Mouse (Mus musculus) CH12.LX (cell line): ENCODE data around the gene March1. TPM values are rescaled to one million over a fixed set of nuclear protein-coding genes. Genes with fewer than 3 reads are reported as not detected.

Source experiments
- DNase-seq: peaks from one replicate; pipeline ENCODE4 v3.0.0-alpha.2; 2013; ENCODE audit errors: extremely low read depth
- H3K27ac ChIP-seq: 2 replicates; pipeline ENCODE4 v1.5.1; 2012; ENCODE audit warnings: low read depth, mild to moderate bottlenecking, control low read depth, moderate library complexity; ENCODE audit not compliant: insufficient read depth
- H3K27me3 ChIP-seq: replicated peaks from 2 replicates; pipeline ENCODE3; 2012; ENCODE audit warnings: inconsistent platforms
- H3K36me3 ChIP-seq, 2 experiments: replicated peaks in 1 of 2; 2 replicates each; pipeline versions ENCODE3 to v1.6.1; 2012; ENCODE audit warnings: inconsistent platforms in 1 of 2, low read length in 1 of 2, mild to moderate bottlenecking in 1 of 2, mixed read lengths in 1 of 2, moderate library complexity in 1 of 2; ENCODE audit not compliant: control insufficient read depth in 1 of 2, insufficient read depth in 1 of 2
- H3K4me1 ChIP-seq, 2 experiments: 2 replicates each; pipeline ENCODE4 v1.6.1; 2012; ENCODE audit warnings: inconsistent platforms in 1 of 2, moderate library complexity in 1 of 2; ENCODE audit not compliant: insufficient read depth in 2 of 2, control insufficient read depth in 1 of 2
- H3K4me2 ChIP-seq: 2 replicates; pipeline ENCODE4 v1.6.1; 2012; ENCODE audit warnings: low read depth, mild to moderate bottlenecking, control low read depth; ENCODE audit not compliant: poor library complexity, insufficient read depth, severe bottlenecking
- H3K4me3 ChIP-seq, 3 experiments: fragments of 150-350 bp in 1 of 3; sonication (generic) in 1 of 3; replicated peaks in 1 of 3; 2 replicates each; pipeline versions ENCODE3 to v1.5.1; 2011 to 2012; ENCODE audit warnings: low read depth in 2 of 3, low read length in 2 of 3, mild to moderate bottlenecking in 2 of 3, moderate library complexity in 2 of 3, control low read depth in 1 of 3, improper control_type of control experiment in 1 of 3, inconsistent platforms in 1 of 3, mixed read lengths in 1 of 3; ENCODE audit not compliant: poor library complexity in 1 of 3
- H3K79me2 ChIP-seq: replicated peaks from 2 replicates; pipeline ENCODE4 v1.6.1; 2012; ENCODE audit warnings: mild to moderate bottlenecking, moderate library complexity; ENCODE audit not compliant: control insufficient read depth, poor library complexity, insufficient read depth, severe bottlenecking; ENCODE audit errors: extremely low read depth
- H3K9ac ChIP-seq: 2 replicates; pipeline ENCODE4 v1.6.1; 2012; ENCODE audit warnings: low read depth, mild to moderate bottlenecking, control low read depth, moderate library complexity; ENCODE audit not compliant: insufficient read depth
- H3K9me3 ChIP-seq: replicated peaks from 2 replicates; pipeline ENCODE3; 2012; ENCODE audit warnings: low read length, inconsistent platforms, mixed read lengths
- BHLHE40 ChIP-seq: IDR thresholded peaks from 2 replicates; pipeline ENCODE4 v1.6.1; 2011; ENCODE audit warnings: mild to moderate bottlenecking, low read depth, low read length, improper control_type of control experiment
- E2F4 ChIP-seq: IDR thresholded peaks from 2 replicates; pipeline ENCODE4 v1.6.1; 2011; ENCODE audit warnings: low read depth, low read length, improper control_type of control experiment; ENCODE audit not compliant: insufficient replicate concordance
- ELF1 ChIP-seq: IDR thresholded peaks from 2 replicates; pipeline ENCODE4 v1.6.1; 2014; ENCODE audit warnings: low read depth, mild to moderate bottlenecking, inconsistent platforms, low read length, improper control_type of control experiment
- EP300 ChIP-seq: IDR thresholded peaks from 2 replicates; pipeline ENCODE4 v1.6.1; 2011; ENCODE audit warnings: low read length, improper control_type of control experiment
- JUN ChIP-seq: IDR thresholded peaks from 2 replicates; pipeline ENCODE4 v1.6.1; 2011; ENCODE audit warnings: low read depth, mild to moderate bottlenecking, low read length, improper control_type of control experiment, moderate library complexity; ENCODE audit not compliant: insufficient read depth
- KAT2A ChIP-seq: IDR thresholded peaks from 2 replicates; pipeline ENCODE4 v1.6.1; 2012; ENCODE audit warnings: low read length, improper control_type of control experiment, inconsistent platforms; ENCODE audit not compliant: insufficient replicate concordance
- MAX ChIP-seq: IDR thresholded peaks from 2 replicates; pipeline ENCODE4 v1.6.1; 2011; ENCODE audit warnings: low read length, improper control_type of control experiment
- MAZ ChIP-seq: IDR thresholded peaks from 2 replicates; pipeline ENCODE4 v1.6.1; 2012; ENCODE audit warnings: low read depth, mild to moderate bottlenecking, inconsistent platforms, low read length, improper control_type of control experiment, moderate library complexity
- MEF2A ChIP-seq: IDR thresholded peaks from 2 replicates; pipeline ENCODE4 v1.6.1; 2014; ENCODE audit warnings: low read depth, mild to moderate bottlenecking, inconsistent platforms, low read length, improper control_type of control experiment, borderline replicate concordance
- MXI1 ChIP-seq: IDR thresholded peaks from 2 replicates; pipeline ENCODE4 v1.6.1; 2011; ENCODE audit warnings: mild to moderate bottlenecking, low read depth, low read length, improper control_type of control experiment
- MYC ChIP-seq: IDR thresholded peaks from 2 replicates; pipeline ENCODE4 v1.6.1; 2011; ENCODE audit warnings: low read depth, mild to moderate bottlenecking, improper control_type of control experiment, low read length
- NRF1 ChIP-seq: IDR thresholded peaks from 2 replicates; pipeline ENCODE4 v1.6.1; 2014; ENCODE audit warnings: low read depth, mild to moderate bottlenecking, inconsistent platforms, low read length, improper control_type of control experiment, moderate library complexity
- PAX5 ChIP-seq: IDR thresholded peaks from 2 replicates; pipeline ENCODE4 v1.6.1; 2012; ENCODE audit warnings: low read length, inconsistent platforms, mixed read lengths
- POLR2A ChIP-seq: IDR thresholded peaks from 2 replicates; pipeline ENCODE4 v1.6.1; 2011; ENCODE audit warnings: low read depth, mild to moderate bottlenecking, improper control_type of control experiment, low read length
- POLR2AphosphoS2 ChIP-seq: IDR thresholded peaks from 2 replicates; pipeline ENCODE4 v1.6.1; 2011; ENCODE audit warnings: low read depth, low read length, improper control_type of control experiment
- RAD21 ChIP-seq: IDR thresholded peaks from 2 replicates; pipeline ENCODE4 v1.6.1; 2011; ENCODE audit warnings: low read depth, mild to moderate bottlenecking, low read length, improper control_type of control experiment, moderate library complexity
- RCOR1 ChIP-seq: conservative IDR thresholded peaks from 2 replicates; pipeline ENCODE4 v1.6.1; 2012; ENCODE audit warnings: low read depth, mild to moderate bottlenecking, inconsistent platforms, low read length, improper control_type of control experiment
- SIN3A ChIP-seq: IDR thresholded peaks from 2 replicates; pipeline ENCODE4 v1.6.1; 2012; ENCODE audit warnings: low read length, improper control_type of control experiment, inconsistent platforms
- TCF12 ChIP-seq: IDR thresholded peaks from 2 replicates; pipeline ENCODE4 v1.6.1; 2014; ENCODE audit warnings: low read depth, mild to moderate bottlenecking, inconsistent platforms, low read length, improper control_type of control experiment
- UBTF ChIP-seq: IDR thresholded peaks from 2 replicates; pipeline ENCODE4 v1.6.1; 2012; ENCODE audit warnings: low read depth, mild to moderate bottlenecking, inconsistent platforms, low read length, improper control_type of control experiment, moderate library complexity
- USF2 ChIP-seq: conservative IDR thresholded peaks from 2 replicates; pipeline ENCODE4 v1.6.1; 2011; ENCODE audit warnings: low read depth, low read length, improper control_type of control experiment
- ZC3H11A ChIP-seq: IDR thresholded peaks from 2 replicates; pipeline ENCODE4 v1.6.1; 2012; ENCODE audit warnings: low read depth, mild to moderate bottlenecking, inconsistent platforms, low read length, improper control_type of control experiment
- ZMIZ1 ChIP-seq: IDR thresholded peaks from 2 replicates; pipeline ENCODE4 v1.6.1; 2012; ENCODE audit warnings: low read depth, mild to moderate bottlenecking, inconsistent platforms, low read length, improper control_type of control experiment
- ZNF384 ChIP-seq: IDR thresholded peaks from 2 replicates; pipeline ENCODE4 v1.6.1; 2012; ENCODE audit warnings: low read depth, low read length, improper control_type of control experiment, inconsistent platforms
- dilution Hi-C: fragments of 300-500 bp; cut with MboI; formaldehyde crosslinking; loops from 2 replicates; pipeline ENCODE4 v1.14.3; 2020; ENCODE audit warnings: low sequenced_read_pairs; ENCODE audit not compliant: extremely low pct_unique_long_range_greater_than_20kb, extremely low pct_ligation_motif_present
- in situ Hi-C: fragments of 300-500 bp; cut with MboI; formaldehyde crosslinking; loops from 3 replicates; pipeline ENCODE4 v1.14.3; 2019; ENCODE audit warnings: low sequenced_read_pairs, low pct_ligation_motif_present, low pct_unique_long_range_greater_than_20kb, mixed read lengths
- polyA plus RNA-seq: library from polyadenylated mRNA; unstranded; fragments of >175 nt; gene quantifications from 2 replicates; pipeline ENCODE4 v1.2.1, GENCODE M21; 2012; ENCODE audit warnings: low read depth; ENCODE audit not compliant: insufficient read length
- total RNA-seq, 2 experiments: library from RNA; depleted of rRNA; stranded (reverse); fragments of 300-350 nt in 1 of 2; fragments of >200 nt in 1 of 2; gene quantifications; 2 replicates each; pipeline ENCODE4 v1.2.3; 2012 to 2014

The March1 gene
- total and polyA plus RNA-seq, 3 experiments = 0.16 to 0.21 TPM; not detected in 1

GRCm38 (mm10) chr8:66519149-66519548 is 901.4 kb downstream of the March1 start:
- dilution Hi-C loops = no loop called here
- in situ Hi-C loops = no loop called here

GRCm38 (mm10) chr8:66520576-66520975 is 902.9 kb downstream of the March1 start:
- no peaks in the 10 kb centered on the region for H3K4me1 ChIP-seq
- no peak overlapping the region for H3K9ac ChIP-seq
- no peak overlapping the region for H3K27ac ChIP-seq
- no peaks in the 10 kb centered on the region for H3K27me3 ChIP-seq
- DNase-seq = no peak
- no peak for TF ChIP-seq JUN
- no peak for TF ChIP-seq E2F4
- no peak for TF ChIP-seq ELF1
- no peak for TF ChIP-seq NRF1
- no peak for TF ChIP-seq ZC3H11A
- no peak for TF ChIP-seq MXI1
- no peak for TF ChIP-seq MEF2A
- TF ChIP-seq MAX = no peak
- no peak for TF ChIP-seq SIN3A
- no peak for TF ChIP-seq TCF12
- no peaks in the 10 kb centered on the region for H3K9me3 ChIP-seq
- no peak overlapping the region for H3K4me3 ChIP-seq
- in situ Hi-C loops = no loop called here
- no peaks in the 10 kb centered on the region for H3K79me2 ChIP-seq
- dilution Hi-C loops = no loop called here
- H3K36me3 ChIP-seq = no peaks in the 10 kb centered on the region
- H3K4me2 ChIP-seq = no peak overlapping the region

More at GRCm38 (mm10) chr8:66519149-66519548, 901.4 kb downstream of the March1 start:
- no peak for DNase-seq
- no peak overlapping the region for H3K4me3 ChIP-seq
- no peaks in the 10 kb centered on the region for H3K36me3 ChIP-seq
- TF ChIP-seq SIN3A (no peak), ELF1 (no peak), PAX5 (no peak), USF2 (no peak), UBTF (no peak), KAT2A (no peak), POLR2A (no peak), BHLHE40 (no peak), EP300 (no peak), TCF12 (no peak), ZMIZ1 (no peak), RCOR1 (no peak), POLR2AphosphoS2 (no peak), ZNF384 (no peak), E2F4 (no peak), RAD21 (no peak), MAZ (no peak), MYC (no peak)
- H3K9me3 ChIP-seq = no peaks in the 10 kb centered on the region
- H3K4me2 ChIP-seq = no peak overlapping the region
- no peaks in the 10 kb centered on the region for H3K27me3 ChIP-seq
- no peak overlapping the region for H3K27ac ChIP-seq
- no peaks in the 10 kb centered on the region for H3K79me2 ChIP-seq
- no peak overlapping the region for H3K9ac ChIP-seq
- H3K4me1 ChIP-seq = no peaks in the 10 kb centered on the region
